ENCODE assay signal across 8 mouse cellular contexts in the genomic region with DNA sequence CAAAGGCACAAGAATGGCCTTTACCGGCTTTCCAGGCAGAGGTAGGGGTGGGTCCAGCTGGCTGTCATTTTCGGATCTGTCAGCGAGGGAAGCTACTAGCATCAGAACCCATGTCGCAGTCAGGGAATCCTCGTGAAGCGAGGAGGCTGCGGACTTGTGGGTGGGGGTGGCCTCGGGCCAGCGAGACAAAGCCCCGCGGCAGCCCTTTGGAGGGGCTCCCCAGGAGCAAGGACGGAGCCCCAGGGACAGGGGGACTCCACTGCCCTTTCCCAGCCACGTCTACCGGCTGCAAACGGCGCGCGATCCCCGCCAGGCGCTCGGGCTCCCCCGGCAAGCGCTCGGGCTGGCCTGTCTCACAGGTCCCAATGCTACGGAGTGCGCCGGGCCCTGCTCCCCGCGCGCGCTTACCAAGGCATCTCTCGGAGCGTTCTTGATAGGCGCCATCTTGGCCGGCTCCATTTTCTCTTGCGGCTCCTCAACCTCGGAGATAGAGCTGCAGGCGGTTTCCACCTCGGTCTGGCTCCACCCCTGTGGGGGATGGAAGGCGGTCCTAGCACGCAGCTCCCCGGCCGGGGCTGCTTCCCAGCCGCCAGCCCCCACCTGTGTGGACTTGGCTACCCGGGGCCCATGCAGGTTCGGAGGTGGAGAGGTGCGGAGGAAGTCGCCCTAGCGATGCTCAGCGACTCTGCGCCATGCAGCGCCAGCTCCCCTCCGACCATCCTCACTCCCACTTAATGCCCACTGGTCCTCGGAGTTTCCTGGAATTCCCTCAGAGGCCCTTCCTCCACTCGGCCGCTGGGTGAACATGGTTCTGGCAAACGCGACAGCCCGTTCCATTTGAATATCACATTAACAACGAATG. TPM values are rescaled to one million over a fixed set of nuclear protein-coding genes. Genes with fewer than 3 reads are reported as not detected.
DNase-seq lines count a peak whose midpoint lies in the region; ATAC-seq and TF ChIP-seq lines count a peak whose summit lies in the region.

No protein-coding gene starts in this region.

- no peaks in the 10 kb centered on the region for H3K27me3 ChIP-seq in embryonic facial prominence, embryonic 14.5 days (replicated peaks; ENCODE audit: control insufficient read depth, insufficient read depth, low read length)
- no peaks in the 10 kb centered on the region for H3K27me3 ChIP-seq in kidney, embryonic 14.5 days (ENCODE audit: control insufficient read depth, insufficient read depth, low read length)
- no peaks in the 10 kb centered on the region for H3K27me3 ChIP-seq in limb, embryonic 14.5 days (ENCODE audit: control insufficient read depth, insufficient read depth, low read length)
- no peaks in the 10 kb centered on the region for H3K27me3 ChIP-seq in midbrain, embryonic 16.5 days (ENCODE audit: control insufficient read depth, insufficient read depth, low read depth, low read length)

- no peaks in the 10 kb centered on the region for H3K4me1 ChIP-seq in bone marrow, adult 2 months (ENCODE audit: control insufficient read depth, insufficient read depth, low read length)
- no peaks in the 10 kb centered on the region for H3K4me1 ChIP-seq in embryonic facial prominence, embryonic 14.5 days (ENCODE audit: control insufficient read depth, insufficient read depth, low read length)
- no peaks in the 10 kb centered on the region for H3K4me1 ChIP-seq in kidney, embryonic 14.5 days (ENCODE audit: control insufficient read depth, insufficient read depth, low read length)
- H3K4me1 ChIP-seq in limb, embryonic 14.5 days (ENCODE audit: control insufficient read depth, insufficient read depth, low read length): no peaks in the 10 kb centered on the region
- no peaks in the 10 kb centered on the region for H3K4me1 ChIP-seq in midbrain, embryonic 16.5 days (ENCODE audit: control insufficient read depth, insufficient read depth, low read length)

- WGBS in bone marrow, adult 2 months: 19% methylated on average over 60 of the region's 60 CpGs
- WGBS in embryonic facial prominence, embryonic 14.5 days: 22% methylated on average over 25 of the region's 60 CpGs
- 30% methylated on average over 60 of the region's 60 CpGs for WGBS in kidney, embryonic 14.5 days
- whole genome bisulfite sequencing in limb, embryonic 14.5 days: 21% methylated on average over 38 of the region's 60 CpGs
- WGBS in midbrain, embryonic 16.5 days: 20% methylated on average over 60 of the region's 60 CpGs

- peak; percentile 58 for DNase-seq in A20 (ENCODE audit: low read depth, low spot score)
- DNase-seq in embryonic facial prominence, embryonic 14.5 days (ENCODE audit: low spot score): peak; percentile 85
- peak; percentile 61 to 67 for DNase-seq in heart, adult 9 months (ENCODE audit: low spot score in 2 of 2)
- peak; percentile 68 for DNase-seq in limb, embryonic 14.5 days (ENCODE audit: low spot score)
- DNase-seq in spleen, postnatal 10 days (ENCODE audit: low spot score in 2 of 2): peak; percentile 45 to 71

- TF ChIP-seq POLR2A in bone marrow, adult 2 months (IDR thresholded peaks at IDR 0.05; ENCODE audit: borderline replicate concordance, control insufficient read depth, low read depth, low read length): peak; percentile 20; the same call in 1 of the 2 replicates
- TF ChIP-seq POLR2A in limb, embryonic 14.5 days (IDR thresholded peaks at IDR 0.05; ENCODE audit: borderline replicate concordance, extremely low read depth, insufficient read depth, insufficient read length): no peak

- peak overlapping the region; percentile 52 for H3K4me2 ChIP-seq in embryonic facial prominence, embryonic 14.5 days (ENCODE audit: low read depth, low read length)
- peak overlapping the region; percentile 48 for H3K4me2 ChIP-seq in kidney, embryonic 14.5 days (replicated peaks; ENCODE audit: low read depth, low read length)
- peak overlapping the region; percentile 45 for H3K4me2 ChIP-seq in limb, embryonic 14.5 days (replicated peaks; ENCODE audit: low read depth, low read length, severe bottlenecking)
- H3K4me2 ChIP-seq in midbrain, embryonic 16.5 days (ENCODE audit: low read length): peak overlapping the region; percentile 47

- H3K36me3 ChIP-seq in embryonic facial prominence, embryonic 14.5 days (ENCODE audit: control insufficient read depth, insufficient read depth, low read length): no peaks in the 10 kb centered on the region
- no peaks in the 10 kb centered on the region for H3K36me3 ChIP-seq in kidney, embryonic 14.5 days (ENCODE audit: control insufficient read depth, insufficient read depth, low read length)
- H3K36me3 ChIP-seq in limb, embryonic 14.5 days (ENCODE audit: control insufficient read depth, insufficient read depth, low read length): no peaks in the 10 kb centered on the region
- H3K36me3 ChIP-seq in midbrain, embryonic 16.5 days (ENCODE audit: control insufficient read depth, insufficient read depth, low read length): no peaks in the 10 kb centered on the region

- H3K4me3 ChIP-seq in bone marrow, adult 2 months (replicated peaks; ENCODE audit: control insufficient read depth, low read depth, low read length): peak overlapping the region; percentile 76
- peak overlapping the region; percentile 53 for H3K4me3 ChIP-seq in embryonic facial prominence, embryonic 14.5 days (ENCODE audit: low read depth, low read length)
- peak overlapping the region; percentile 57 for H3K4me3 ChIP-seq in kidney, embryonic 14.5 days (ENCODE audit: low read length)
- H3K4me3 ChIP-seq in limb, embryonic 14.5 days (replicated peaks; ENCODE audit: low read length): peak overlapping the region; percentile 51
- H3K4me3 ChIP-seq in midbrain, embryonic 16.5 days (ENCODE audit: low read depth, low read length): peak overlapping the region; percentile 56

- ATAC-seq in embryonic facial prominence, embryonic 14.5 days (ENCODE audit: low read depth): peak; percentile 97
- ATAC-seq in kidney, embryonic 14.5 days (ENCODE audit: low FRiP score, low TSS enrichment): peak; percentile 97
- peak; percentile 95 for ATAC-seq in limb, embryonic 14.5 days (ENCODE audit: low FRiP score, low read depth)
- peak; percentile 98 for ATAC-seq in midbrain, embryonic 16.5 days

- no peak for TF ChIP-seq CTCF in bone marrow, adult 2 months (IDR thresholded peaks at IDR 0.05; ENCODE audit: control insufficient read depth, insufficient read depth, low read length)

- peak overlapping the region; percentile 27; the same call in 1 of the 2 replicates for H3K27ac ChIP-seq in bone marrow, adult 2 months (ENCODE audit: control insufficient read depth, insufficient read depth, low read depth, low read length, poor library complexity)
- peak overlapping the region; percentile 78 for H3K27ac ChIP-seq in embryonic facial prominence, embryonic 14.5 days (replicated peaks; ENCODE audit: low read depth, low read length)
- H3K27ac ChIP-seq in kidney, embryonic 14.5 days (ENCODE audit: low read depth, low read length): no peak overlapping the region; the same call in 1 of the 2 replicates
- H3K27ac ChIP-seq in limb, embryonic 14.5 days (replicated peaks; ENCODE audit: low read depth, low read length): peak overlapping the region; percentile 79
- peak overlapping the region; percentile 92 for H3K27ac ChIP-seq in midbrain, embryonic 16.5 days (ENCODE audit: low read length)

- peak overlapping the region; percentile 76 for H3K9ac ChIP-seq in embryonic facial prominence, embryonic 14.5 days (ENCODE audit: low read depth, low read length)
- peak overlapping the region; percentile 61 for H3K9ac ChIP-seq in kidney, embryonic 14.5 days (ENCODE audit: low read depth, low read length)
- peak overlapping the region; percentile 79 for H3K9ac ChIP-seq in limb, embryonic 14.5 days (ENCODE audit: low read depth, low read length, severe bottlenecking)
- H3K9ac ChIP-seq in midbrain, embryonic 16.5 days (ENCODE audit: low read depth, low read length): peak overlapping the region; percentile 77

- peaks cover 5% of the 10 kb centered on the region; the same call in 1 of the 2 replicates for H3K9me3 ChIP-seq in embryonic facial prominence, embryonic 14.5 days (ENCODE audit: control insufficient read depth, low read length)
- H3K9me3 ChIP-seq in kidney, embryonic 14.5 days (ENCODE audit: control insufficient read depth, low read length): peaks cover 4% of the 10 kb centered on the region; the same call in 1 of the 2 replicates
- H3K9me3 ChIP-seq in limb, embryonic 14.5 days (ENCODE audit: control insufficient read depth, low read length): no peaks in the 10 kb centered on the region
- H3K9me3 ChIP-seq in midbrain, embryonic 16.5 days (replicated peaks; ENCODE audit: control insufficient read depth, low read length, poor library complexity, severe bottlenecking): 0 out of 2 replicates have a peak, but pooled peaks cover 5% of the 10 kb centered on the region

RNA-seq across cellular contexts. Expression of gene Taf9b, which starts 1.6 kb away (rescaled TPM):
- 3.0 and 3.9 TPM in 2 replicates for polyA plus RNA-seq in bone marrow, adult 2 months (2011; ENCODE audit: insufficient read depth, insufficient read length, low replicate concordance, missing spikeins)
- polyA plus RNA-seq in embryonic facial prominence, embryonic 14.5 days (2014; fragmentation: Nextera tagmentation; extraction: Ambion mirVana): 14.0 and 15.1 TPM in 2 replicates
- polyA plus RNA-seq in kidney, embryonic 14.5 days (2014; fragmentation: Nextera tagmentation; extraction: Ambion mirVana): 11.9 and 12.1 TPM in 2 replicates
- polyA plus RNA-seq in limb, embryonic 14.5 days (2012; rRNA removed): 7.8 and 8.2 TPM in 2 replicates
- 8.1 and 10.6 TPM in 2 replicates for polyA plus RNA-seq in limb, embryonic 14.5 days (2014; fragmentation: Nextera tagmentation; extraction: Ambion mirVana)
- polyA plus RNA-seq in midbrain, embryonic 16.5 days (2015; fragmentation: Nextera tagmentation; extraction: Ambion mirVana): 19.2 and 20.0 TPM in 2 replicates

RNA-seq across cellular contexts. Expression of gene Pgk1, which starts 32.5 kb away (rescaled TPM):
- polyA plus RNA-seq in bone marrow, adult 2 months (2011; ENCODE audit: insufficient read depth, insufficient read length, low replicate concordance, missing spikeins): 65.0 and 145 TPM in 2 replicates
- polyA plus RNA-seq in embryonic facial prominence, embryonic 14.5 days (2014; fragmentation: Nextera tagmentation; extraction: Ambion mirVana): 304 and 338 TPM in 2 replicates
- polyA plus RNA-seq in kidney, embryonic 14.5 days (2014; fragmentation: Nextera tagmentation; extraction: Ambion mirVana): 356 and 361 TPM in 2 replicates
- 329 and 352 TPM in 2 replicates for polyA plus RNA-seq in limb, embryonic 14.5 days (2012; rRNA removed)
- 312 and 332 TPM in 2 replicates for polyA plus RNA-seq in limb, embryonic 14.5 days (2014; fragmentation: Nextera tagmentation; extraction: Ambion mirVana)
- polyA plus RNA-seq in midbrain, embryonic 16.5 days (2015; fragmentation: Nextera tagmentation; extraction: Ambion mirVana): 252 and 278 TPM in 2 replicates

RNA-seq across cellular contexts. Expression of gene Fnd3c2, which starts 35.8 kb away (rescaled TPM):
- polyA plus RNA-seq in bone marrow, adult 2 months (2011; ENCODE audit: insufficient read depth, insufficient read length, low replicate concordance, missing spikeins): not detected in 2 replicates
- polyA plus RNA-seq in embryonic facial prominence, embryonic 14.5 days (2014; fragmentation: Nextera tagmentation; extraction: Ambion mirVana): not detected in 2 replicates
- polyA plus RNA-seq in kidney, embryonic 14.5 days (2014; fragmentation: Nextera tagmentation; extraction: Ambion mirVana): not detected in 2 replicates
- polyA plus RNA-seq in limb, embryonic 14.5 days (2012; rRNA removed): 0.04 TPM in 1 of 2 replicates, not detected in the other
- polyA plus RNA-seq in limb, embryonic 14.5 days (2014; fragmentation: Nextera tagmentation; extraction: Ambion mirVana): not detected in 2 replicates
- not detected in 2 replicates for polyA plus RNA-seq in midbrain, embryonic 16.5 days (2015; fragmentation: Nextera tagmentation; extraction: Ambion mirVana)
